Mouse (Mus musculus) layer of hippocampus, adult 2 months (tissue): Measurements from ENCODE around the gene Cpeb2. TPM values are rescaled to one million over a fixed set of nuclear protein-coding genes. Genes with fewer than 3 reads are reported as not detected.
A peak's percentile ranks its signal among the peaks of the same experiment; 100 is the strongest.

Experiments
- DNase-seq, 2 experiments: peaks; one replicate each; pipeline ENCODE4 v3.0.0; 2022; ENCODE audit warnings: low spot score in 2 of 2
- H3K27ac ChIP-seq: fragments of 200-600 bp; 2 replicates; pipeline ENCODE4 v1.8.1; 2022
- H3K4me3 ChIP-seq: fragments of 200-600 bp; 2 replicates; pipeline ENCODE4 v1.8.1; 2022; ENCODE audit warnings: mild to moderate bottlenecking
- CTCF ChIP-seq: fragments of 200-600 bp; conservative IDR thresholded peaks from 2 replicates; pipeline ENCODE4 v1.8.1; 2022; ENCODE audit warnings: antibody characterized with exemption, mild to moderate bottlenecking, moderate library complexity
- total RNA-seq, 2 experiments: library from RNA; stranded (reverse); gene quantifications; 2 replicates each; pipeline ENCODE4 v1.2.3; 2021

Gene Cpeb2
- total RNA-seq, 2 experiments from 2014 or later = 43.3 to 50.6 TPM

DNA sequence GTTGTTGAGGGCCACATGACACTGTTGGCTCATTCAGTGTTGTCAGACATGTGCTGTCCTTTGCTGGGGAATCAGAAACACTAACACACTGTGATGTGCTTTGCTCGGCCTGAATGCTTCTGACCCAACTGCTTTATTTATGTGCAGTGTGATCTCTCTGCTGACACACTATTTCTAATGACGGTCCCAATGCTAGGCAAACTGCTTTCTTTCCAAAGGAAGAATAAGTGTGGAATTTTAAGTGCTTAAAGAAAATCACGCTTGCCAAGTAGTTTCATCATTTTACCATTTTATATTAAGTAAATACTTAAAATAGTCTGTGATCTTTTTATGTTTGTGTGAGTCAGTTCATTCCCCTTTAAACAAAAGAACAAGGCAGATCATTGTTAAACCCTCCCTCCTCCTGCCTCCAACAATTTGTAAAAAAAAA lies 15.0 kb downstream of the Cpeb2 start:
- Histone ChIP-seq H3K4me3 (no peak overlapping the region; the same call in 1 of the 2 replicates), H3K27ac (peak overlapping the region; percentile 87)
- peak in 1 of 2 experiments; percentile 46 for DNase-seq
- no peak for TF ChIP-seq CTCF

- Histone ChIP-seq H3K4me3 (no peak overlapping the region), H3K27ac (no peak overlapping the region)
- DNase-seq = no peak
- no peak for TF ChIP-seq CTCF
Observed at GRCm38 (mm10) chr5:43257490-43257889, 24.5 kb downstream of the Cpeb2 start.

- no peak for TF ChIP-seq CTCF
- no peak for DNase-seq
- H3K4me3 ChIP-seq = no peak overlapping the region
- H3K27ac ChIP-seq = no peak overlapping the region
Observed at GRCm38 (mm10) chr5:43258472-43259142, 25.6 kb downstream of the Cpeb2 start.

GRCm38 (mm10) chr5:43261814-43262213 lies 28.8 kb downstream of the Cpeb2 start:
- DNase-seq = no peak
- TF ChIP-seq CTCF = no peak
- Histone ChIP-seq H3K27ac (no peak overlapping the region), H3K4me3 (no peak overlapping the region)

- Histone ChIP-seq H3K4me3 (no peak overlapping the region), H3K27ac (no peak overlapping the region)
- DNase-seq = no peak
- no peak for TF ChIP-seq CTCF
Observed at GRCm38 (mm10) chr5:43263951-43264350, 31.0 kb downstream of the Cpeb2 start.

- H3K27ac ChIP-seq = no peak overlapping the region
- no peak for TF ChIP-seq CTCF
- no peak for DNase-seq
- no peak overlapping the region for H3K4me3 ChIP-seq
Observed at GRCm38 (mm10) chr5:43264696-43265095, 31.7 kb downstream of the Cpeb2 start.

- TF ChIP-seq CTCF = no peak
- no peak overlapping the region for H3K27ac ChIP-seq
- DNase-seq = no peak
- H3K4me3 ChIP-seq = no peak overlapping the region
Observed at GRCm38 (mm10) chr5:43277982-43278381, 45.0 kb downstream of the Cpeb2 start.

DNA sequence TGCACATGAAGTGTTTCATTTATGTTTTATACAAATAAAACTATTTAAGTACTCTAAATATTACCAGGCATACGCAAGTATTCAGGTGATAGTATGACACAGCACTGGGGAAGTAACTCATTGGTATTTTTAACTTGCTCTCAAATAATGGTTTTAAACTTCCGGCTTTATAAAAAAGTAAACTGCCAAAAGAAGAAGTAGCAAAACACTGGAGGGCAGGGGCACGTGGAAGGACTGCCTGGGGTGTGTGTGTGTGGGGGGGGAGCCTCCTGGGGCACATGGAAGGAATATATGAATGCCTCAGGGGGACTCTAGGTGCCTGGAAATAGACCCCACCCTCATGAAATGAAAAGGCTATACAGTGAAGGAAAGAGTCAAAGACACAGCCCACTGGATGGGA lies 46.8 kb downstream of the Cpeb2 start:
- TF ChIP-seq CTCF = no peak
- DNase-seq = no peak
- Histone ChIP-seq H3K4me3 (no peak overlapping the region), H3K27ac (no peak overlapping the region)

DNA sequence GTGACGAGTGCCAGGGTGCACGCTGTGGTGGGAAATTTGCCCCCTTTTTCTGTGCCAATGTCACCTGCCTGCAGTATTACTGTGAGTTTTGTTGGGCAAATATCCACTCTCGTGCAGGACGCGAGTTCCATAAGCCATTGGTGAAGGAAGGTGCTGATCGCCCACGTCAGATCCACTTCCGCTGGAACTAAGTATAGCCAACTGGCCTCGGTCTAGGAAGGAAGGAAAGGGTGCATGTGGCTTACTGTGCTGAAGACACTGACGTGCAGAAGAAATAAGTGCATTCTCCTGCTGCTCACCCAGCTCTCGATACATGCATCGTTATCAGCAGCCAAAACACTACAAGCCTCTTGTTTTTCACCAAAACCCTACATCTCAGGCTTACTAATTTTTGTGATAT lies 52.8 kb downstream of the Cpeb2 start:
- no peak for DNase-seq
- peak overlapping the region; percentile 43; the same call in 1 of the 2 replicates for H3K27ac ChIP-seq
- TF ChIP-seq CTCF = no peak

DNA sequence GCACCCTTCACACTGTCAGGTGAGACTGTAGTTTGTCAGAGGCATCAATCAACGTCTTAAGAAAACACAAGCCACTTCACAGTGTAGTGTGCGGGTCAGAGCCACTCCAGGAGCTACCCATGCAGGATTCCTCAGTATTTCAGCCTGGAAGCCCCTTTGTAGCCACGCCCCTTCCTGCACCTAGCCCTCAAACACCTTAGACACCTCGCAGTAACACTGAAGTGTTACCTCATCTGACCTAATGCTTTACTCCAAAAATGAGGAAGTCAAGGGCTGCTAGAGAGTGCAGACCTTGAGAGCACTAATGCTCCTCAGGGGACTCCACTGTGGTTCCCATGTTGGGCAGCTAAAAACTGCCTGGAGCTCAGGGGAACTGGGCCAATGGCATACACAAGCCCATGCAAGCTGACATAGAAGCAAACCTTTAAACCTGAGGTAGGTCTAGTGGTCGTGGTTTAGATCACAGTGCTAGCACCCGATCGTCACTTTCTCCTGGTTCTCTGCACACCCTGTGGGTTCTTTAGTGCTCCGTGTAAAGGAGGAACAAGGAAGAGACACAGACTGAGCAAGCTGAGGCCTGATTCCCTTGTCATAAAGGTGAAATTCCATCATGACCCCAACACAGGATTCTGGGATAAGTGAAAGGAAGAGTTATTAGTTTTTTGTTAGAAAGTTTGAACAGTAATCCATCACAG lies 56.9 kb downstream of the Cpeb2 start:
- no peak for TF ChIP-seq CTCF
- no peak for DNase-seq
- Histone ChIP-seq H3K27ac (peak overlapping the region; percentile 9; the same call in 1 of the 2 replicates), H3K4me3 (no peak overlapping the region)

More for the DNA sequence above, 52.8 kb downstream of the Cpeb2 start:
- H3K4me3 ChIP-seq = no peak overlapping the region

DNA sequence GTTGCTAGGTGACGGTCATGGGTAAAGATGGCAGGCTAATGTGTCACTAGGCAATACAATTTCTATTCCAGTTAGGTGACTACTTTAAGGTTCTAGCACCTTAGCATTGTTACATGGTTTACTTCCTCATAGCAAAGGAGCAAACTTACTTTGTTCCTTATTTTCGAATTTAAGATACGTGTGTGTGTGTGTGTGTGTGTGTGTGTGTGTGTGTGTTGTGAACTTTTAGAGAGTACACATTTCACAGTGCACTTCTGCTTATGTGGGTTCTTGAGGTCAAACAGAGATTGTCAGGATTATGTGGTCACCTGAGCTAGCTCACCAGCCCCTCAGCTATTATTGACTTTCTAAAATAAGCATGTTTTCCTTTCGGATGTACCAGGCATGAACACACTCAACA lies 60.2 kb downstream of the Cpeb2 start:
- no peak for TF ChIP-seq CTCF
- H3K4me3 ChIP-seq = no peak overlapping the region
- DNase-seq = no peak
- no peak overlapping the region for H3K27ac ChIP-seq

- Histone ChIP-seq H3K4me3 (no peak overlapping the region), H3K27ac (no peak overlapping the region)
- no peak for TF ChIP-seq CTCF
- DNase-seq = no peak
Observed at GRCm38 (mm10) chr5:43297459-43297858, 64.5 kb downstream of the Cpeb2 start.

- no peak overlapping the region for H3K4me3 ChIP-seq
- no peak overlapping the region for H3K27ac ChIP-seq
- no peak for TF ChIP-seq CTCF
- DNase-seq = no peak
Observed at GRCm38 (mm10) chr5:43298975-43299374, 66.0 kb downstream of the Cpeb2 start.

- DNase-seq = no peak
- H3K4me3 ChIP-seq = no peak overlapping the region
- no peak for TF ChIP-seq CTCF
- H3K27ac ChIP-seq = no peak overlapping the region
Observed at GRCm38 (mm10) chr5:43300076-43300475, 67.1 kb downstream of the Cpeb2 start.
